In genomic region chr3:68602891-68603290, GRCm38 (mm10) we compare ENCODE assay signal across 19 mouse cellular contexts.
DNase-seq lines count a peak whose midpoint lies in the region; ATAC-seq and TF ChIP-seq lines count a peak whose summit lies in the region.
"Had no signal": no experiment of that assay in that cellular context is flagged by ENCODE, and none has a peak within 500 bp of the region (broad histone marks: within the 10 kb centered on the region; RNA-seq: fewer than 3 reads in every experiment).

No protein-coding gene starts in this region.

- DNase-seq in embryonic facial prominence, embryonic 14.5 days (ENCODE audit: low spot score): no peak
- no peak for DNase-seq in embryonic facial prominence, embryonic 10.5 days (ENCODE audit: low spot score)
- DNase-seq in heart, adult 2 months: peak in 1 of 2 experiments; percentile 62
- peak; percentile 90 for DNase-seq in brain, adult 2 months (ENCODE audit: low read depth, low spot score)
- DNase-seq in urinary bladder, postnatal 4 days (ENCODE audit: low spot score in 2 of 2): no peak
- no peak for DNase-seq in cerebellum, adult 8-10 months
- DNase-seq: cerebellum, postnatal 36 days; kidney, adult 11 months; kidney, postnatal 10 days; lung, postnatal 14 days; thymus, postnatal 25 days had no signal

- H3K27me3 ChIP-seq in embryonic facial prominence, embryonic 14.5 days (replicated peaks; ENCODE audit: control insufficient read depth, insufficient read depth, low read length): no peaks in the 10 kb centered on the region
- H3K27me3 ChIP-seq in embryonic facial prominence, embryonic 10.5 days (replicated peaks; ENCODE audit: low read depth, poor library complexity, severe bottlenecking): no peaks in the 10 kb centered on the region
- H3K27me3 ChIP-seq in heart, adult 2 months (ENCODE audit: control insufficient read depth, insufficient read depth, low read length): no peaks in the 10 kb centered on the region
- no peaks in the 10 kb centered on the region for H3K27me3 ChIP-seq in heart, embryonic 11.5 days (ENCODE audit: control insufficient read depth, insufficient read depth, low read length)
- H3K27me3 ChIP-seq in heart, embryonic 16.5 days (ENCODE audit: control insufficient read depth, insufficient read depth, low read length): no peaks in the 10 kb centered on the region
- H3K27me3 ChIP-seq: CH12.LX; embryonic facial prominence, embryonic 12.5 days; limb, embryonic 13.5 days; liver, embryonic 15.5 days had no signal

- no peak overlapping the region for H3K4me2 ChIP-seq in embryonic facial prominence, embryonic 14.5 days (ENCODE audit: low read depth, low read length)
- no peak overlapping the region for H3K4me2 ChIP-seq in heart, embryonic 11.5 days
- no peak overlapping the region for H3K4me2 ChIP-seq in heart, embryonic 16.5 days (ENCODE audit: low read depth, low read length)
- H3K4me2 ChIP-seq: embryonic facial prominence, embryonic 12.5 days; limb, embryonic 13.5 days; liver, embryonic 15.5 days had no signal

- WGBS in embryonic facial prominence, embryonic 14.5 days: 83% methylated on average over 9 of the region's 9 CpGs
- 90% methylated on average over 9 of the region's 9 CpGs for WGBS in embryonic facial prominence, embryonic 10.5 days
- WGBS in heart, adult 2 months: 47% methylated on average over 9 of the region's 9 CpGs
- WGBS in heart, embryonic 11.5 days (ENCODE audit: insufficient replicate concordance): 71% methylated on average over 9 of the region's 9 CpGs
- WGBS in heart, embryonic 16.5 days: 50% methylated on average over 9 of the region's 9 CpGs

- H3K9me3 ChIP-seq in embryonic facial prominence, embryonic 14.5 days (ENCODE audit: control insufficient read depth, low read length): no peaks in the 10 kb centered on the region
- H3K9me3 ChIP-seq in embryonic facial prominence, embryonic 10.5 days: no peaks in the 10 kb centered on the region
- H3K9me3 ChIP-seq in heart, embryonic 11.5 days (replicated peaks; ENCODE audit: control insufficient read depth, low read length): no peaks in the 10 kb centered on the region
- no peaks in the 10 kb centered on the region for H3K9me3 ChIP-seq in heart, embryonic 16.5 days (replicated peaks; ENCODE audit: control insufficient read depth, low read length)
- H3K9me3 ChIP-seq: embryonic facial prominence, embryonic 12.5 days; limb, embryonic 13.5 days; liver, embryonic 15.5 days had no signal

- TF ChIP-seq CTCF in heart, adult 2 months (IDR thresholded peaks at IDR 0.05): peak; percentile 12; the same call in 1 of the 2 replicates

- H3K79me2 ChIP-seq in heart, adult 2 months (replicated peaks; ENCODE audit: control insufficient read depth, insufficient read depth, low read length): peaks cover 3% of the 10 kb centered on the region

- no peaks in the 10 kb centered on the region for H3K4me1 ChIP-seq in embryonic facial prominence, embryonic 14.5 days (ENCODE audit: control insufficient read depth, insufficient read depth, low read length)
- peaks cover 10% of the 10 kb centered on the region for H3K4me1 ChIP-seq in embryonic facial prominence, embryonic 10.5 days
- peaks cover 7% of the 10 kb centered on the region for H3K4me1 ChIP-seq in heart, adult 2 months (ENCODE audit: control insufficient read depth, insufficient read depth, low read length)
- peaks cover 12% of the 10 kb centered on the region for H3K4me1 ChIP-seq in heart, embryonic 11.5 days (ENCODE audit: control insufficient read depth, insufficient read depth, low read length)
- peaks cover 19% of the 10 kb centered on the region for H3K4me1 ChIP-seq in heart, embryonic 16.5 days (ENCODE audit: control insufficient read depth, insufficient read depth, low read length)
- H3K4me1 ChIP-seq: embryonic facial prominence, embryonic 12.5 days; liver, embryonic 15.5 days had no signal

- no peak overlapping the region for H3K27ac ChIP-seq in embryonic facial prominence, embryonic 14.5 days (replicated peaks; ENCODE audit: low read depth, low read length)
- no peak overlapping the region for H3K27ac ChIP-seq in embryonic facial prominence, embryonic 10.5 days (replicated peaks)
- peak overlapping the region; percentile 75 for H3K27ac ChIP-seq in heart, adult 2 months
- no peak overlapping the region for H3K27ac ChIP-seq in heart, embryonic 11.5 days (ENCODE audit: low read depth, low read length)
- peak overlapping the region; percentile 64 for H3K27ac ChIP-seq in heart, embryonic 16.5 days (ENCODE audit: low read length)
- H3K27ac ChIP-seq: embryonic facial prominence, embryonic 12.5 days; hindbrain, postnatal 0 days; limb, embryonic 13.5 days; liver, embryonic 15.5 days; stomach, postnatal 0 days had no signal

- no peaks in the 10 kb centered on the region for H3K36me3 ChIP-seq in embryonic facial prominence, embryonic 14.5 days (ENCODE audit: control insufficient read depth, insufficient read depth, low read length)
- H3K36me3 ChIP-seq in embryonic facial prominence, embryonic 10.5 days (replicated peaks): peaks cover 3% of the 10 kb centered on the region; the same call in 1 of the 2 replicates
- H3K36me3 ChIP-seq in heart, adult 2 months (ENCODE audit: control insufficient read depth, insufficient read depth, low read length): peaks cover 31% of the 10 kb centered on the region
- H3K36me3 ChIP-seq in heart, embryonic 11.5 days (ENCODE audit: control insufficient read depth, insufficient read depth, low read length): peaks cover 2% of the 10 kb centered on the region; the same call in 1 of the 2 replicates
- H3K36me3 ChIP-seq in heart, embryonic 16.5 days (ENCODE audit: control insufficient read depth, insufficient read depth): no peaks in the 10 kb centered on the region
- H3K36me3 ChIP-seq: embryonic facial prominence, embryonic 12.5 days; limb, embryonic 13.5 days; liver, embryonic 15.5 days had no signal

- TF ChIP-seq POLR2A in heart, adult 2 months (IDR thresholded peaks at IDR 0.05; ENCODE audit: insufficient read depth, low read depth, low read length): no peak

- intact Hi-C loops in heart, adult 2 months (cut with DNase I): loop anchor here (2.0 kb wide), 1 partner anchor 18 kb away; no protein-coding TSS in a partner anchor

- no peak overlapping the region for H3K4me3 ChIP-seq in embryonic facial prominence, embryonic 14.5 days (ENCODE audit: low read depth, low read length)
- no peak overlapping the region for H3K4me3 ChIP-seq in embryonic facial prominence, embryonic 10.5 days
- H3K4me3 ChIP-seq in heart, adult 2 months: no peak overlapping the region
- H3K4me3 ChIP-seq in heart, embryonic 11.5 days (ENCODE audit: low read depth, low read length): no peak overlapping the region
- H3K4me3 ChIP-seq in heart, embryonic 16.5 days (ENCODE audit: low read length): no peak overlapping the region
- H3K4me3 ChIP-seq: embryonic facial prominence, embryonic 12.5 days; limb, embryonic 13.5 days; liver, embryonic 15.5 days had no signal

- TF ChIP-seq EP300 in heart, adult 2 months (IDR thresholded peaks at IDR 0.05; ENCODE audit: insufficient read depth, low read depth, low read length): no peak

- ATAC-seq in embryonic facial prominence, embryonic 14.5 days (ENCODE audit: low read depth): 0 out of 2 replicates have a peak, but pooled peaks have one; percentile 42
- no peak for ATAC-seq in heart, embryonic 11.5 days (replicated peaks; ENCODE audit: insufficient number of reproducible peaks, low FRiP score, low TSS enrichment)
- ATAC-seq in heart, embryonic 16.5 days (replicated peaks; ENCODE audit: extremely low read depth, insufficient read depth, low FRiP score): peak; percentile 55
- ATAC-seq: hindbrain, postnatal 0 days had no signal

- H3K9ac ChIP-seq in embryonic facial prominence, embryonic 14.5 days (ENCODE audit: low read depth, low read length): no peak overlapping the region
- no peak overlapping the region for H3K9ac ChIP-seq in heart, adult 2 months (ENCODE audit: low read depth, low read length)
- H3K9ac ChIP-seq in heart, embryonic 11.5 days (ENCODE audit: low read depth, low read length): no peak overlapping the region
- H3K9ac ChIP-seq in heart, embryonic 16.5 days (ENCODE audit: low read length): no peak overlapping the region
- H3K9ac ChIP-seq: embryonic facial prominence, embryonic 12.5 days; limb, embryonic 13.5 days; liver, embryonic 15.5 days had no signal

Comparison
In these comparisons a context has a peak if more than half of its experiments do, and no peak if none do; other contexts are left out.
1. H3K27ac ChIP-seq: peak in heart, adult 2 months (single experiment) and heart, embryonic 16.5 days (single experiment); none in embryonic facial prominence, embryonic 14.5 days (single experiment), embryonic facial prominence, embryonic 10.5 days (single experiment) and heart, embryonic 11.5 days (single experiment).